Mouse (Mus musculus): Measurements from ENCODE around the gene Pbx4.

Gene Pbx4

GRCm38 (mm10) chr8:69870003-69870765, 37.9 kb downstream of the Pbx4 start:
- TF ChIP-seq CTCF (conservative IDR thresholded peaks at IDR 0.05; ENCODE audit: low read length) (no peak), NANOG (IDR thresholded peaks at IDR 0.05; ENCODE audit: borderline replicate concordance, low read length) (no peak), POU5F1 (IDR thresholded peaks at IDR 0.05; ENCODE audit: borderline replicate concordance, low read length) (no peak)

DNA sequence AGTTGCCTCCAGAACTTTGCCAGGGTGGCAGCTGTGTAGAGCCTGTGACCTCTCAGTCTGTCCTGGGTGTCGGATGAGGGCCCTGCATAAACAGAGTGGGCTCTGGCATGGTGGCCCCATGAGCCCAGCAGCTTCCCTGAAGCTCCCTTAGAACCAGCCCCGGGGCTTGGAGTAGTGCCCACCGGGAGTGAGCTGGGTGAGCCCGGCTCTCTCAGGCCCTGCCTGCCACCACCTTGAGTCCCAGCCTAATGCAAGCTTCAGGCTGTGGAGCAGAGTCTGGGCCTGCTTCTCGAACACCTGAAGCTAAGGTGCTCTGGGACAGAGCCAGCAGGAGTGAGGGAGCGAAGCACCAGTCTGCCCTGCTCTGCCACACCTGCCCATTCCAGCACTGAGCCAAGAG, 38.6 kb downstream of the Pbx4 start:
- TF ChIP-seq NANOG (IDR thresholded peaks at IDR 0.05; ENCODE audit: borderline replicate concordance, low read length): no peak
- no peak for TF ChIP-seq POU5F1 (IDR thresholded peaks at IDR 0.05; ENCODE audit: borderline replicate concordance, low read length)
- TF ChIP-seq CTCF (conservative IDR thresholded peaks at IDR 0.05; ENCODE audit: low read length): no peak
- peaks cover 3% of the 10 kb centered on the region; the same call in 1 of the 2 replicates for H3K27me3 ChIP-seq (ENCODE audit: insufficient read depth, low read length)

More at GRCm38 (mm10) chr8:69870003-69870765, 37.9 kb downstream of the Pbx4 start:
- Histone ChIP-seq H3K4me1 (replicated peaks; ENCODE audit: low read depth, low read length) (no peaks in the 10 kb centered on the region), H3K36me3 (ENCODE audit: insufficient read depth, low read length) (no peaks in the 10 kb centered on the region), H3K27me3 (ENCODE audit: insufficient read depth, low read length) (peaks cover 3% of the 10 kb centered on the region; the same call in 1 of the 2 replicates), H3K4me3 (replicated peaks; ENCODE audit: low read length) (no peak overlapping the region), H3K9me3 (ENCODE audit: low read length) (no peaks in the 10 kb centered on the region)

DNA sequence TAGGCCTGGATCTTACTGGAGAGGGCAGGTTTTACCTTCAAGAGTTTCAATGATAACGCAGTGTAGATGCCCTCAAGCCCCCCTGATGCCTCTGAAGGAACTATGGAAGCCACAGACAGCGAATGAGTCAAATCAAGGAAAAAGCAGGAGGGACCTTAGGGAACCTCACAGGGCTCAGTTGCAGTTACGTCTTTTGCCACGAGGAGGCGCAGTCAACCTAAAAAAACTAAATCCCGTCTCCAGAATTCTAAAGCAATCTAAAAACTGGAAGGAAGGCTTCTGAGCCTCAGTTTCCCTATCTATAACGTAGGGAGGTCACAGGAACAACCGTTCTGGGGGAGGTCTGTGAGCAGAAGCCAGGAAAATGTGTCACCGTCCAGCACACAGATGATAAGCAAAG, 41.9 kb downstream of the Pbx4 start:
- TF ChIP-seq CTCF (conservative IDR thresholded peaks at IDR 0.05; ENCODE audit: low read length) (peak; percentile 99), NANOG (IDR thresholded peaks at IDR 0.05; ENCODE audit: borderline replicate concordance, low read length) (no peak)
- H3K36me3 ChIP-seq (ENCODE audit: insufficient read depth, low read length): no peaks in the 10 kb centered on the region
- H3K4me1 ChIP-seq (replicated peaks; ENCODE audit: low read depth, low read length): peaks cover 6% of the 10 kb centered on the region
- H3K4me3 ChIP-seq (replicated peaks; ENCODE audit: low read length): no peak overlapping the region
- H3K27me3 ChIP-seq (ENCODE audit: insufficient read depth, low read length): peaks cover 14% of the 10 kb centered on the region
- no peaks in the 10 kb centered on the region for H3K9me3 ChIP-seq (ENCODE audit: low read length)

More for the DNA sequence above, 38.6 kb downstream of the Pbx4 start:
- no peaks in the 10 kb centered on the region for H3K9me3 ChIP-seq (ENCODE audit: low read length)
- no peaks in the 10 kb centered on the region for H3K4me1 ChIP-seq (replicated peaks; ENCODE audit: low read depth, low read length)
- H3K36me3 ChIP-seq (ENCODE audit: insufficient read depth, low read length): no peaks in the 10 kb centered on the region
- H3K4me3 ChIP-seq (replicated peaks; ENCODE audit: low read length): no peak overlapping the region

- Histone ChIP-seq H3K27me3 (ENCODE audit: insufficient read depth, low read length) (peaks cover 19% of the 10 kb centered on the region), H3K36me3 (ENCODE audit: insufficient read depth, low read length) (no peaks in the 10 kb centered on the region), H3K9me3 (ENCODE audit: low read length) (no peaks in the 10 kb centered on the region), H3K4me3 (replicated peaks; ENCODE audit: low read length) (no peak overlapping the region), H3K4me1 (replicated peaks; ENCODE audit: low read depth, low read length) (peaks cover 6% of the 10 kb centered on the region)
- no peak for TF ChIP-seq NANOG (IDR thresholded peaks at IDR 0.05; ENCODE audit: borderline replicate concordance, low read length)
- no peak for TF ChIP-seq POU5F1 (IDR thresholded peaks at IDR 0.05; ENCODE audit: borderline replicate concordance, low read length)
These were observed 42.4 kb downstream of the Pbx4 start for GRCm38 (mm10) chr8:69874654-69875053.

GRCm38 (mm10) chr8:69876097-69876496, 43.8 kb downstream of the Pbx4 start:
- Histone ChIP-seq H3K4me1 (replicated peaks; ENCODE audit: low read depth, low read length) (peaks cover 17% of the 10 kb centered on the region), H3K27me3 (ENCODE audit: insufficient read depth, low read length) (peaks cover 33% of the 10 kb centered on the region), H3K36me3 (ENCODE audit: insufficient read depth, low read length) (no peaks in the 10 kb centered on the region), H3K4me3 (replicated peaks; ENCODE audit: low read length) (no peak overlapping the region), H3K9me3 (ENCODE audit: low read length) (no peaks in the 10 kb centered on the region)
- no peak for TF ChIP-seq POU5F1 (IDR thresholded peaks at IDR 0.05; ENCODE audit: borderline replicate concordance, low read length)
- no peak for TF ChIP-seq NANOG (IDR thresholded peaks at IDR 0.05; ENCODE audit: borderline replicate concordance, low read length)
- no peak for TF ChIP-seq CTCF (conservative IDR thresholded peaks at IDR 0.05; ENCODE audit: low read length)

GRCm38 (mm10) chr8:69876967-69877366, 44.7 kb downstream of the Pbx4 start:
- Histone ChIP-seq H3K36me3 (ENCODE audit: insufficient read depth, low read length) (no peaks in the 10 kb centered on the region), H3K9me3 (ENCODE audit: low read length) (no peaks in the 10 kb centered on the region), H3K4me1 (replicated peaks; ENCODE audit: low read depth, low read length) (peaks cover 17% of the 10 kb centered on the region), H3K27me3 (ENCODE audit: insufficient read depth, low read length) (peaks cover 42% of the 10 kb centered on the region), H3K4me3 (replicated peaks; ENCODE audit: low read length) (no peak overlapping the region)
- TF ChIP-seq NANOG (IDR thresholded peaks at IDR 0.05; ENCODE audit: borderline replicate concordance, low read length) (no peak), POU5F1 (IDR thresholded peaks at IDR 0.05; ENCODE audit: borderline replicate concordance, low read length) (no peak), CTCF (conservative IDR thresholded peaks at IDR 0.05; ENCODE audit: low read length) (no peak)

DNA sequence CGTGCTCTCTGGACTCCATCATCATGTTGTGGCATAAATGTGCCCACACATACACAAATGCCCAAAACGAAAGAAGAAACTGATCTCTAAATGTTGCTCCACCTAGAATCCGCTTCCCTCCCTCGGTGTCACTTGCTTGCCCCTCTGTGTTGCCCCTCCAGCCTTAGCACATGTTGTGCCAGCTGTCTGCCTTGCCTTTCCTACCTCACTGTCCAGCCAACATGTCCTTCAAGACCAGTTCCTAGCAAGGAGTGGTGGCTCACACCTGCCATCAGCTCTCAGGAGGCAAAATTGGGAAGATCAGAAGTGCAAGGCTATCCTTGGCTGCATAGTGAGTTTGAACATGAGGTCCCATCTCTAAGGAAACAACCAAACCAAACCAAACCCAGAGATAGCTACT, 45.1 kb downstream of the Pbx4 start:
- Histone ChIP-seq H3K4me3 (replicated peaks; ENCODE audit: low read length) (no peak overlapping the region), H3K36me3 (ENCODE audit: insufficient read depth, low read length) (no peaks in the 10 kb centered on the region), H3K27me3 (ENCODE audit: insufficient read depth, low read length) (peaks cover 46% of the 10 kb centered on the region), H3K4me1 (replicated peaks; ENCODE audit: low read depth, low read length) (peaks cover 17% of the 10 kb centered on the region), H3K9me3 (ENCODE audit: low read length) (no peaks in the 10 kb centered on the region)
- no peak for TF ChIP-seq CTCF (conservative IDR thresholded peaks at IDR 0.05; ENCODE audit: low read length)
- TF ChIP-seq NANOG (IDR thresholded peaks at IDR 0.05; ENCODE audit: borderline replicate concordance, low read length): no peak
- TF ChIP-seq POU5F1 (IDR thresholded peaks at IDR 0.05; ENCODE audit: borderline replicate concordance, low read length): no peak

DNA sequence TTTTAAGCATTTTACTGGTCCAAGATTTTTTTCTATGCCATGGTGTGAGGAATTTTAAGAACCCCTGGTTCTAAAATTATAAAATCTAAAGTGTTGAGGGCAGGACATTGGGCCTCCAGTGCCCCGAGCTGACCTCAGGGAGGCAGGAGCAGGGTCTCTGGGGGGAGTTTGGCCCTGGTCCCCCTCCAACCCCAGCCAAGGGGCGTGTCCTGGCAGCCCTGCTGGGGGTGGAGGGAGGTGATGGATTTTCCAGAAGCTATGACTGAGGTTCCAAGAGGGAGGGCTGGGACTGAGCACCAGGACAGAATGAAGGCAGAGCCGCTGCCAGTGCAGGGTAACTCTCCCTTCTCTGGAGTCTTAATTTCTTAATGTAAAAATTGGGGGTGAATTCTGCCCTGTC, 45.7 kb downstream of the Pbx4 start:
- Histone ChIP-seq H3K27me3 (ENCODE audit: insufficient read depth, low read length) (peaks cover 52% of the 10 kb centered on the region), H3K4me3 (replicated peaks; ENCODE audit: low read length) (no peak overlapping the region), H3K36me3 (ENCODE audit: insufficient read depth, low read length) (no peaks in the 10 kb centered on the region), H3K9me3 (ENCODE audit: low read length) (no peaks in the 10 kb centered on the region), H3K4me1 (replicated peaks; ENCODE audit: low read depth, low read length) (peaks cover 21% of the 10 kb centered on the region)
- TF ChIP-seq NANOG (IDR thresholded peaks at IDR 0.05; ENCODE audit: borderline replicate concordance, low read length) (no peak), CTCF (conservative IDR thresholded peaks at IDR 0.05; ENCODE audit: low read length) (no peak), POU5F1 (IDR thresholded peaks at IDR 0.05; ENCODE audit: borderline replicate concordance, low read length) (no peak)

DNA sequence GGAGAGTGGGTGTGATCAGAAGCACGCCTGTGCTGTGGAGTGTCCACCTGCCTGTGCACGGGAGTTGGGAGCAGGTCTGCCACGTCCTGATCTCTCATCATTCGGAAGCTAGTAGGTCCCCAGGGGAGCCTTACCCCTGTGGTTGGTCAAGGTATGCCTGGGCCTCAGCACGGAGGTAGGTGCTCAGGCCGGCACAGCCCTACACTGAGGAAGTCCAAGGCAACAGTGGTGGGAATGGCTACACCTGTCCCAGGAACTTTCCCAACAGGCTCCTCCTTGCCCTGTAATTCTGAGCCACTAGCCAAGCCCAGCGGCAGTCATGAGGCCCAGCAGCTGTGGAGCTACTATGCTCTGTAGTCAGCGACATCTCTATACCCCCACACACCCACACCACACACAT, 47.4 kb downstream of the Pbx4 start:
- no peak overlapping the region for H3K4me3 ChIP-seq (replicated peaks; ENCODE audit: low read length)
- H3K9me3 ChIP-seq (ENCODE audit: low read length): no peaks in the 10 kb centered on the region
- peaks cover 31% of the 10 kb centered on the region for H3K4me1 ChIP-seq (replicated peaks; ENCODE audit: low read depth, low read length)
- TF ChIP-seq CTCF (conservative IDR thresholded peaks at IDR 0.05; ENCODE audit: low read length) (no peak), POU5F1 (IDR thresholded peaks at IDR 0.05; ENCODE audit: borderline replicate concordance, low read length) (no peak), NANOG (IDR thresholded peaks at IDR 0.05; ENCODE audit: borderline replicate concordance, low read length) (no peak)
- no peaks in the 10 kb centered on the region for H3K36me3 ChIP-seq (ENCODE audit: insufficient read depth, low read length)
- peaks cover 69% of the 10 kb centered on the region for H3K27me3 ChIP-seq (ENCODE audit: insufficient read depth, low read length)

All from E14TG2a.4 (cell line).